Mouse (Mus musculus) thymus, adult 2 months (tissue): ENCODE results near the gene Cecr2. TPM values are rescaled to one million over a fixed set of nuclear protein-coding genes. Genes with fewer than 3 reads are reported as not detected.

Experiments used
- DNase-seq: peaks from one replicate; pipeline ENCODE4 v3.0.0; 2021
- H3K27ac ChIP-seq: fragments of 200-500 bp; 2 replicates; pipeline ENCODE4 v1.5.1; 2012; ENCODE audit warnings: low read length, control low read depth; ENCODE audit not compliant: control insufficient read depth, insufficient read depth
- H3K27me3 ChIP-seq: fragments of 200-500 bp; 2 replicates; pipeline ENCODE4 v1.6.1; 2012; ENCODE audit warnings: mild to moderate bottlenecking, low read length, moderate library complexity, mixed read lengths; ENCODE audit not compliant: control insufficient read depth, insufficient read depth
- H3K36me3 ChIP-seq: fragments of 200-500 bp; 2 replicates; pipeline ENCODE4 v1.6.1; 2012; ENCODE audit warnings: mild to moderate bottlenecking, low read length, moderate library complexity; ENCODE audit not compliant: control insufficient read depth, insufficient read depth
- H3K4me1 ChIP-seq: fragments of 200-500 bp; replicated peaks from 2 replicates; pipeline ENCODE4 v1.6.1; 2012; ENCODE audit warnings: low read length; ENCODE audit not compliant: control insufficient read depth, insufficient read depth
- H3K4me3 ChIP-seq: fragments of 200-500 bp; 2 replicates; pipeline ENCODE4 v1.5.1; 2012; ENCODE audit warnings: mild to moderate bottlenecking, low read length, control low read depth, moderate library complexity; ENCODE audit not compliant: control insufficient read depth, insufficient read depth
- CTCF ChIP-seq: fragments of 200-500 bp; IDR thresholded peaks from 2 replicates; pipeline ENCODE4 v1.5.1; 2012; ENCODE audit warnings: mild to moderate bottlenecking, control low read depth, low read length, moderate library complexity, borderline replicate concordance; ENCODE audit not compliant: control insufficient read depth, poor library complexity, insufficient read depth; ENCODE audit errors: extremely low read depth
- POLR2A ChIP-seq: fragments of 200-500 bp; IDR thresholded peaks from 2 replicates; pipeline ENCODE4 v1.6.1; 2012; ENCODE audit warnings: mild to moderate bottlenecking, low read length, control low read depth, moderate library complexity; ENCODE audit not compliant: control insufficient read depth, poor library complexity, insufficient read depth; ENCODE audit errors: extremely low read depth
- WGBS: fragments of 180-500 bp; shearing (Covaris S2); methylation state at CpG from one replicate; pipeline ENCODE4 v1.1.7; 2018; 5-methylcytosine and 5-hydroxymethylcytosine counted together
- polyA plus RNA-seq: library from polyadenylated mRNA; depleted of rRNA; stranded (reverse); fragments of >200 nt; gene quantifications from 2 replicates; pipeline ENCODE4 v1.2.3, GENCODE M21; 2012

The Cecr2 gene
- polyA plus RNA-seq, 1 experiment = 2.1 TPM

DNA sequence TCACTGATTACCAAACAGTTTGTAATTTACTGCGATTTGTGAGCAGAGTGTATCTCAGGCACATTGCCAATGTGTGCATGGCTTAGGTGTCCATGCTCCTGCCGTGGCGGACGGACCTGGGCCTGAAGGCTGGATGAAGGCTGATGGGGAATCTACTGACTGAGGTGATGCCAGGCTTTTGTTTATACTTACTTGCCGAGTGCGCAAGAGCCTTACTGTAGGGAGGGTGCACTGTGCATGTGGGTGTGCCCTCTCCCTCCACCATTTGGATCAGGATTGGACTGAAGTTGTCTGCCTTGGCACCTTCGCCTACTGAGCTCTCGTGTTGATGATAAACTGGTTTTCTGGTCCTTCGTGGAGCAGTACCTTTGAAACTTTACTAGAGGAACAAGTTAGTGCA, 111.4 kb downstream of the Cecr2 start:
- WGBS = 92% methylated on average over 9 of the region's 9 CpGs
- TF ChIP-seq POLR2A = no peak
- no peak for TF ChIP-seq CTCF
- H3K27me3 ChIP-seq = no peaks in the 10 kb centered on the region
- no peak for DNase-seq
- no peaks in the 10 kb centered on the region for H3K36me3 ChIP-seq
- H3K27ac ChIP-seq = no peak overlapping the region
- H3K4me1 ChIP-seq = no peaks in the 10 kb centered on the region
- no peak overlapping the region for H3K4me3 ChIP-seq

- no peaks in the 10 kb centered on the region for H3K4me1 ChIP-seq
Measured at GRCm38 (mm10) chr6:120778226-120778625, 112.1 kb downstream of the Cecr2 start.

GRCm38 (mm10) chr6:120782948-120783347, 116.8 kb downstream of the Cecr2 start:
- WGBS = 76% methylated on average over 2 of the region's 2 CpGs
- DNase-seq = no peak

More at GRCm38 (mm10) chr6:120778226-120778625, 112.1 kb downstream of the Cecr2 start:
- no peaks in the 10 kb centered on the region for H3K36me3 ChIP-seq
- DNase-seq = no peak
- no peak overlapping the region for H3K4me3 ChIP-seq
- WGBS = 86% methylated on average over 3 of the region's 3 CpGs
- no peaks in the 10 kb centered on the region for H3K27me3 ChIP-seq
- TF ChIP-seq POLR2A (no peak), CTCF (no peak)
- H3K27ac ChIP-seq = no peak overlapping the region

GRCm38 (mm10) chr6:120784351-120784750, 118.2 kb downstream of the Cecr2 start:
- H3K36me3 ChIP-seq = no peaks in the 10 kb centered on the region
- 95% methylated on average over 7 of the region's 7 CpGs for WGBS
- TF ChIP-seq POLR2A = no peak
- TF ChIP-seq CTCF = no peak
- no peak overlapping the region for H3K27ac ChIP-seq
- no peaks in the 10 kb centered on the region for H3K4me1 ChIP-seq
- H3K27me3 ChIP-seq = no peaks in the 10 kb centered on the region
- no peak for DNase-seq
- H3K4me3 ChIP-seq = no peak overlapping the region

More at GRCm38 (mm10) chr6:120782948-120783347, 116.8 kb downstream of the Cecr2 start:
- H3K4me3 ChIP-seq = no peak overlapping the region
- no peaks in the 10 kb centered on the region for H3K27me3 ChIP-seq
- no peaks in the 10 kb centered on the region for H3K4me1 ChIP-seq
- TF ChIP-seq CTCF (no peak), POLR2A (no peak)
- no peak overlapping the region for H3K27ac ChIP-seq
- H3K36me3 ChIP-seq = no peaks in the 10 kb centered on the region

DNA sequence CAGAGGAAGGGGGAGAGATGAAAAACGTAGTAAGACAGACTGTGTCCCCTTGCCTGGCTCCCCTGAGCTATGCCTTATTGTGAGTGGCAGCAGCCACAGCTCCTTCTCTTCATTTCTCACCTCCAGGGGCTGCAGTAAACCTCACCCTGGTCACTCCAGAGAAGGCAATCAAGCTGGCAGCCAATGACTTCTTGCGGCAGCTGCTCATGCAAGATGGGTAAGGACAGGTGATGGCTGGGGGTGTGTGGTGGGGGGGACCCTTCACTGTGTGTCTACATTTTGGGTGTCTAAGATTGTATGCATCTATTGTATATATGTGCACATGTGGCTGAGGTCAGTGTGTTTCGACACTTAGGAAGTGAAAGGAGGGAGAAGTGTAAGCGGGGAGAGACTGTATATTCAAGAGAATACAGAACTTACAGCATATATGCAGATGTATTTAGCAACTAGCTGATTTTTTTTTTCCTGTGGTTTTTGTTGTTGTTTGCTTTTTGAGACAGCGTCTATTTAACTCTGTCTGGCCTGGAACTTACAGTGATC, 122.0 kb downstream of the Cecr2 start:
- Histone ChIP-seq H3K4me3 (no peak overlapping the region), H3K27ac (no peak overlapping the region), H3K36me3 (no peaks in the 10 kb centered on the region; the same call in 1 of the 2 replicates), H3K4me1 (no peaks in the 10 kb centered on the region), H3K27me3 (no peaks in the 10 kb centered on the region)
- TF ChIP-seq CTCF (no peak), POLR2A (no peak)
- WGBS = 85% methylated on average over 5 of the region's 5 CpGs
- DNase-seq = no peak

GRCm38 (mm10) chr6:120788904-120789303, 122.7 kb downstream of the Cecr2 start:
- TF ChIP-seq CTCF (no peak), POLR2A (no peak)
- H3K4me3 ChIP-seq = no peak overlapping the region
- no peaks in the 10 kb centered on the region for H3K27me3 ChIP-seq
- no peaks in the 10 kb centered on the region for H3K4me1 ChIP-seq
- peaks cover 5% of the 10 kb centered on the region for H3K36me3 ChIP-seq
- no peak overlapping the region for H3K27ac ChIP-seq
- peak; percentile 23 for DNase-seq

- H3K27me3 ChIP-seq = no peaks in the 10 kb centered on the region
- no peak for DNase-seq
- H3K4me1 ChIP-seq = no peaks in the 10 kb centered on the region
- H3K36me3 ChIP-seq = peaks cover 16% of the 10 kb centered on the region
- no peak overlapping the region for H3K27ac ChIP-seq
- no peak overlapping the region for H3K4me3 ChIP-seq
- TF ChIP-seq POLR2A = no peak
- no peak for TF ChIP-seq CTCF
- 88% methylated on average over 11 of the region's 11 CpGs for WGBS
Measured at GRCm38 (mm10) chr6:120790153-120790552, 124.0 kb downstream of the Cecr2 start.
